Mouse (Mus musculus): ENCODE measurements around the gene Gm10320. TPM values are rescaled to one million over a fixed set of nuclear protein-coding genes. Genes with fewer than 3 reads are reported as not detected.

Gene Gm10320
- polyA plus RNA-seq, 1 experiment from 2014 or later = 1.4 TPM

DNA sequence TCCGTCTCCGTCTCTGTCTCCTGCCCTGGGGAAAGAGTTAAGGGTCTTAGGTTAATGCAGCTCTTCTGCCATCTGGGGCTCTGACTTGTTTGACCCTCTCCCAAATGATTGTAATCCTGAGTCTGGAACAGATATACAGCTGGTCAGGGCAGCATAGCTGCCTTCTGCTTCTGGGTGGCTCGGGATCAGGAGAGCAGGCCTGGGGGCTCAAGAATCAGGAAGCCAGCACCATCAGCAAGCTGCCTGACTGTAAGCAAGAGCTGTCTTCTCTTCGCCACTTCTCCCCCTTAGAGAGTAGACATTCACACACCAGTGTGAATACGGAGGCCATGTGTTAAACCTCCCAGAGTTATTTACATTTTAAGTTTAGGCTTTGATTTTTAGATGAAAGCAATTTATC is 25.9 kb upstream of the Gm10320 start:
- Histone ChIP-seq H3K9me3 (no peaks in the 10 kb centered on the region), H3K36me3 (no peaks in the 10 kb centered on the region), H3K4me3 (no peak overlapping the region), H3K4me1 (replicated peaks) (peaks cover 22% of the 10 kb centered on the region), H3K27me3 (ENCODE audit: insufficient read depth, poor library complexity, severe bottlenecking) (peaks cover 35% of the 10 kb centered on the region), H3K27ac (0 out of 2 replicates have a peak overlapping the region, but pooled peaks have one; percentile 3)
- DNase-seq (ENCODE audit: low spot score) = no peak
- 50% methylated on average over 5 of the region's 5 CpGs for WGBS

DNA sequence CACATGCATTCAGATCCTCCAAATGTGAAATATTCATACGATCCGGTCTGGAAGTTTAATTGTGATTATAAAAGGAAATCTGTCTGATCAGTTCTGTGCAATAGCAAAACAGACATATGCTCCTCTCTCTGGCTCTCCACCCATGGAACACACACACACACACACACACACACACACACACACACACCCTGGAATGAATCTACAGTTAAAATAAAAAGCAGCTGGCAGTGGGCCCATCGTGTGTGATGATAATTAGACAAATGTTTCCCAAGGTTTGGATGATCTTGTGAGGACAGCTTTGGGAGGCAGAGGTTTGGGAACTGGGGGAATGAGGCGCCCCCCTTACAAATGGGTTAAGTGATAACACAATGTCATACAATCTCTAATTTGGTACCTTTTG is 25.2 kb upstream of the Gm10320 start:
- 85% methylated on average over 4 of the region's 4 CpGs for WGBS

DNA sequence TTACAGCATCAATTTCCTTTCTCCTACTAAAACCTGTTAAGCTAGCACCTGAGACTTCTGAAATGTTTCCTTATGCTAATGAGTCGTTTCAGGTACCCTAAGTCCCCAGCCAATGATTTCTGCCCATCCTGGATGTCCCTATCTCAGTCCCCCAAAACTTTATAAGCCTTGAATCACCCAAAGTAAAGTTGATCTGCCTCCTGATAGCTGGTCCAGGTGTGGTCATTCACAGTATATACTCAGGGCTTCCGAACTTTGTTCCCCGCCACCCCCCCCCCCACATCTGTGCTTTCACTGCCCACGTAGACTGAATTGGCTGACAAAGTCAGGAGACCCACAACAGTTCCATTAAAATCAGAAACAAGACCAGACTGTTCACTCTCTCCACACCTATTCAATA is 20.3 kb upstream of the Gm10320 start:
- DNase-seq (ENCODE audit: low spot score) = no peak
- Histone ChIP-seq H3K27ac (no peak overlapping the region), H3K4me1 (replicated peaks) (peaks cover 10% of the 10 kb centered on the region), H3K9me3 (no peaks in the 10 kb centered on the region), H3K4me3 (no peak overlapping the region), H3K27me3 (ENCODE audit: insufficient read depth, poor library complexity, severe bottlenecking) (peaks cover 49% of the 10 kb centered on the region), H3K36me3 (no peaks in the 10 kb centered on the region)
- WGBS = 83% methylated on average over 4 of the region's 4 CpGs

More for the DNA sequence above, 25.2 kb upstream of the Gm10320 start:
- no peaks in the 10 kb centered on the region for H3K36me3 ChIP-seq
- no peak for DNase-seq (ENCODE audit: low spot score)
- no peak overlapping the region for H3K27ac ChIP-seq
- peaks cover 35% of the 10 kb centered on the region for H3K27me3 ChIP-seq (ENCODE audit: insufficient read depth, poor library complexity, severe bottlenecking)
- H3K4me1 ChIP-seq (replicated peaks) = peaks cover 22% of the 10 kb centered on the region
- no peaks in the 10 kb centered on the region for H3K9me3 ChIP-seq
- H3K4me3 ChIP-seq = no peak overlapping the region

DNA sequence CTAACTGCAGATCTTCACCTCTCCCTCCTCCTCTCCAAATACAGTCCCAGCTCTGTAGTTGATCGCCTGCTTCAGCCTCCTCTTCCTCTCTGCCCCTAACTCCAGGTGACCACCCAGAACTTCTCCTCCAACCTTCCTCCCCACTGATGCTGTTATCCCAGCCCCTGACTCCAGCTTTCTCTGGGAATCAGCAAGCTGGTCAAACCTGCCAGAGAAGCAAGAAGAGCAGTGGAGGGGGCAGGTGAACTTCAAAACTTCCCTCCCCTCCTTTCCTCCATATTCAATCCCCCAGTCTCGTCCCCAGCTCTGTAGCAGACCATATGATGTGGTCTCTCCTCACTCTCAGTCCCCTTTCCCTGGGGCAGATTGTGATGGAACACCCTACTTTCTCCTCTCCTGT is 15.9 kb upstream of the Gm10320 start:
- Histone ChIP-seq H3K4me3 (no peak overlapping the region), H3K27me3 (ENCODE audit: insufficient read depth, poor library complexity, severe bottlenecking) (peaks cover 78% of the 10 kb centered on the region), H3K27ac (no peak overlapping the region), H3K4me1 (replicated peaks) (peaks cover 35% of the 10 kb centered on the region), H3K36me3 (no peaks in the 10 kb centered on the region), H3K9me3 (no peaks in the 10 kb centered on the region)
- DNase-seq (ENCODE audit: low spot score) = no peak
- 64% methylated on average over 2 of the region's 2 CpGs for WGBS

DNA sequence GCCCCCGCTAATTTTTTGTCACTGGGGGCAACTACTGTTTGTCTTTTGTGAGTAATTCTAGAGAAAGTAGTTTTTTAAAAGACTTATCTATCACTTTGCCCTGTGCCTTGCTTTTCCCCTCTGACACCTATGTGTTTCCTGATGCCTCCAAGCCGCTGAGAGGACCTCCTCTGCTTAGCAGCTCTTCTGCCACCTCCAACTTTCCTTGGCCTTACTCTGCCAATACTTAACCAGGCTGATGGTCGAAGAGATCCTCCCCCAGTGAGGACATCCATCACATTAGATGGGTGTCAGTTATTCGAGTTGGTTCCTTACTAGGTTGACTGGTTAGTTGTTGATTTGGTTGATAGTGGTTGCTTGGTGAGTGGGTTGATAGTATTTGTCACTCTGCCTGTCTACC is 14.7 kb upstream of the Gm10320 start:
- Histone ChIP-seq H3K4me3 (no peak overlapping the region), H3K4me1 (replicated peaks) (peaks cover 46% of the 10 kb centered on the region), H3K9me3 (no peaks in the 10 kb centered on the region), H3K27ac (no peak overlapping the region), H3K27me3 (ENCODE audit: insufficient read depth, poor library complexity, severe bottlenecking) (peaks cover 89% of the 10 kb centered on the region), H3K36me3 (no peaks in the 10 kb centered on the region)
- WGBS = 16% methylated on average over 4 of the region's 4 CpGs
- DNase-seq (ENCODE audit: low spot score) = no peak

DNA sequence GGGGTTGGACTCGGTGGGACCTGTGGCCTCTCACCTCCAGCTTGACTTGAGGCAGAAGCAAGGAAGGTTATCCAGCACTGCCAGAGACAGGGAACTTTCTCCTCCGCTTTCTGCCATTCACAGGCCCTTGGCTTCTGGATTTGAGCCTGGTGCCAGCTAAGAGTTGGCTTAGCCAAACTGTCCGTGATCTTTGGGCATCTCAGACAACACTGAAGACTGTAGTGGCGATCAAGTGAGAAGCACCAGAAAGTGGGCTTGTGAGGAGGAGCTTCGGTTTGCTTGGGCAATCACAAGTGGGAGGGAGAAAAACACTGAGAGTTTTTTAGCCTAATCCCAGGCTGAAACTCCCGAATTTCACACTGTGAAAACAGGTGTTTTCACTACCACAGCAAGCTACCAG is 14.2 kb upstream of the Gm10320 start:
- no peak for DNase-seq (ENCODE audit: low spot score)
- Histone ChIP-seq H3K4me3 (no peak overlapping the region), H3K27ac (no peak overlapping the region), H3K27me3 (ENCODE audit: insufficient read depth, poor library complexity, severe bottlenecking) (peaks cover 95% of the 10 kb centered on the region), H3K36me3 (no peaks in the 10 kb centered on the region), H3K9me3 (no peaks in the 10 kb centered on the region), H3K4me1 (replicated peaks) (peaks cover 49% of the 10 kb centered on the region)
- WGBS = 9% methylated on average over 6 of the region's 6 CpGs

DNA sequence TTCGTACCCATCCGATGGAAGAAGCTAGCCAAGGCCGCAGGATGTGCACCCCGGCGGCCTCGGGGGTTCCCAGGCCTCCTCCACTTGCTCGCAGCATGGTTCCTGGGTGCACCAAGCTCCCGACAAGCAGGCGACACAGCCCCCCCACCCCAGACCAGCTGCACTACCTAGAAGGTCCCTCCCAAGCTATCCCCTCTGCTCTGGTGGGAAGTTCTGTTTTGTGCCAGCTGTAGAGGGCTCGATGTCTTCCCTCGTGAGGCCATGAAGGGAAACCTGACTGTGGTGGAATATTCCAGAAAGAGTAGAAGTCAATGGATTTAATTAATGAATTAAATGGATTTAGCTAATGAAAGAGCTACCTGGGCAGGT is 13.7 kb upstream of the Gm10320 start:
- H3K4me1 ChIP-seq (replicated peaks) = peaks cover 51% of the 10 kb centered on the region
- peak; percentile 45 for DNase-seq (ENCODE audit: low spot score)
- 6% methylated on average over 11 of the region's 11 CpGs for WGBS
- peak overlapping the region; percentile 59 for H3K27ac ChIP-seq
- H3K4me3 ChIP-seq = peak overlapping the region; percentile 57; the same call in 1 of the 2 replicates
- H3K36me3 ChIP-seq = no peaks in the 10 kb centered on the region
- peaks cover 99% of the 10 kb centered on the region for H3K27me3 ChIP-seq (ENCODE audit: insufficient read depth, poor library complexity, severe bottlenecking)
- H3K9me3 ChIP-seq = no peaks in the 10 kb centered on the region

DNA sequence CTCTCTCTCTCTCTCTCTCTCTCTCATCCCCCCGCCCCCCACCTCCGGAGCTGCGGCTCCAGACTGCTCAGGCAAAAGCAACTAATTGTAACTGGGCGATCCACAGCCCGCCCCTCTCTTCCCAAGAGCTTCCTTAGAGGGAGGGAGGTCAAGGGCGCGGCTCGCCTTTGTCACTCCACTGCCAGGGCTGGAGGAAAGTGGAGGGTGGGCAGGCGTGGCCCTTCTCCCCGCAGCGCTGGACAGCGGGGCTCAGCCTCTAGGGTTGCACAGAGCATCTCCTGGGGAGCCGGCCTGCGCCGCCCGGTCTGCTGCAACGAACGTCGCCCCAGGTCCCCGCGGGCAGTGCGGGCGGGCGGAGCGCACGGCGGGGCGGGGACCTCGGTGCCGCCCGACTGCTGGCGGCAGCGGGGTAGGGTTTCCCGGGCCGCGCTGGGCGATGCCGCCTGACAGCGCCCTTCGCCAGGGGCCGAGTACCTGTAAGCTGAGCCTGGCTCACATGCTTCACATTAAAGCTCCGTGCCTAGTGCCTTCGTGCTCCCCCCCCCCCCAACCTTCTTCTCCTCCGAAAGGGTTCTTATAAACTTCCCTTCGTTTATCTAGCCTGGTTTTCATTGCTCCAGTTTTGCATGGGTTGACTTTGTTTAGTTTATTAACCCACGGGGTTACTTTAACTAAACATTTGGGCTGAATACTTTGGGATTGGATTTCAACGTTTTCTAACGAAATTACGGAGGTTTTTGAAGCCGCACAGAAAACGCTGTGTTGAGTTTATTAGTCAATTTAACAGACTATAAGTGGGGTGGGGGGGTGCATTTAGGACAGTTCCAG is 13.1 kb upstream of the Gm10320 start:
- peak overlapping the region; percentile 57 for H3K4me3 ChIP-seq
- DNase-seq (ENCODE audit: low spot score) = peak; percentile 84
- H3K9me3 ChIP-seq = no peaks in the 10 kb centered on the region
- H3K27me3 ChIP-seq (ENCODE audit: insufficient read depth, poor library complexity, severe bottlenecking) = peaks cover 100% of the 10 kb centered on the region
- H3K4me1 ChIP-seq (replicated peaks) = peaks cover 51% of the 10 kb centered on the region
- under 1% methylated on average over 51 of the region's 51 CpGs for WGBS
- no peaks in the 10 kb centered on the region for H3K36me3 ChIP-seq
- peak overlapping the region; percentile 82 for H3K27ac ChIP-seq

DNA sequence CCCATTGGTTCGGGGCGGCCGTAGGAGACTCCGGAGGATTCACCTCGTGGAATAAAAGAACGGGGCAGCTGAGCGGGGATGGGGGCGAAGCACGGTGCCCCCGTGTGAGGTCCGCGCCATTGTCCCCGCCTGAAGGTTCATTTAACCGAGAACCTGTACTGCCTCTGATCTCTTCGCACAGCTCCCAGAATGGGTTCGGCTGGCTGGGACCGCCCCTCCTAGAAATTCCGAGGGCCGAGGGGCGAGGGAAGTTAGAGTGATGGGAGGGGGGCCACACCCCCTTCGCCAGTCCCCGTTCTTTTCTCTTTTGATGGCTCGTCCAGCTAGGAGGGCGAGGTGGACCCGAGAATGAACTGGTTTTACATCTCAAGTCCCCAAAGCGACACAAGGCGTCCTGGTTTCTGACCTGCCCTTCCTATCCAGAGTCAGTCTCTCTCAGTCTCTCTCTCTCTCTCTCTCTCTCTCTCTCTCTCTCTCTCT is 12.4 kb upstream of the Gm10320 start:
- H3K27me3 ChIP-seq (ENCODE audit: insufficient read depth, poor library complexity, severe bottlenecking) = peaks cover 100% of the 10 kb centered on the region
- peak overlapping the region; percentile 57 for H3K4me3 ChIP-seq
- WGBS = under 1% methylated on average over 27 of the region's 27 CpGs
- no peaks in the 10 kb centered on the region for H3K36me3 ChIP-seq
- peaks cover 51% of the 10 kb centered on the region for H3K4me1 ChIP-seq (replicated peaks)
- peak; percentile 80 for DNase-seq (ENCODE audit: low spot score)
- H3K27ac ChIP-seq = peak overlapping the region; percentile 82
- H3K9me3 ChIP-seq = no peaks in the 10 kb centered on the region

DNA sequence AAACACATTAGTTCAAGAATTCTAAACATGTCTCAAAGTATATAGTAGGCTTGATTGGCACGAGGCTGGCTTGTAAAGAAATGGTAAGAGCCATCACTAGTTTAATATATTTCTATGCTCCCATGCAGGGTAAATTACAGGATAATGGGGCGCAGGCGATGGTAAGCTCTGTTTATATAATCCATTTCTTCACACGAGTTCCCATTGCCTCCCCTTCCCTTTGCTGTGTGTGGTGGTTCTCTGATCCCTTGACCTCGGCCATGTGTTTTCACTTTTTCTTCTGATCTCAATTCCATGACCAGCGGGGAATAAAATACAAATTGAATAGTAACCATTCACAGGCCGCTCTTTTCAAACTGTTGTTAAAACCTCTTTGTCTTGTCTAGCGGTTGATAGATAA is 11.8 kb upstream of the Gm10320 start:
- Histone ChIP-seq H3K4me1 (replicated peaks) (peaks cover 51% of the 10 kb centered on the region), H3K27ac (peak overlapping the region; percentile 82), H3K4me3 (peak overlapping the region; percentile 57), H3K27me3 (ENCODE audit: insufficient read depth, poor library complexity, severe bottlenecking) (peaks cover 100% of the 10 kb centered on the region), H3K9me3 (no peaks in the 10 kb centered on the region), H3K36me3 (no peaks in the 10 kb centered on the region)
- DNase-seq (ENCODE audit: low spot score) = peak; percentile 71
- 0% methylated on average over 8 of the region's 8 CpGs for WGBS

DNA sequence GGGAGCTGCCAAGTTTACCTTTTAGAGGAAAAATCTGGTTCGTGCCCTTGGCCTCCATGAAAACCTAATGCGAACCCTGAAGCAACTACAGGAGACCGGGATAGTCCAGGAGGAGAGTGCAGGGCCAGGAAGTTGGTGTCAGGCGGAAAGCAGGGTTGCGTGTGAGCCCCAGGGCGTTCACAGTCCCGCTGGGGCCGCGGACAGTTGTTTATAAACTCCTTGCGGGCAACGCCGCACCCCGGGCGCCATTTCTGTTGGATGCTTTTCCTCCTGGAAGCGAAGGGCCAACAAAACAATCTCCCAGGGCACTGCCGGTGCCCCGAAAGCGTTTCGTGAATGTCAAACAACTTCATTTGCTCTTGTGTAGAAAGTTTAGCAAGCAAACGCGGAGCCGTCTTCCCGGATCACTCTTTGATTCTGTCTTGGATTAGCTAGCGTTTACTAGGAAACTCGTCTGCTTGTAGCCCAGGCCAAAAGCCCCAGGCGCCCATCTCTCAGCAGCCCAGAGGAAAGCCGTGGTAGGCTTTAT is 11.1 kb upstream of the Gm10320 start:
- DNase-seq (ENCODE audit: low spot score) = peak; percentile 71

DNA sequence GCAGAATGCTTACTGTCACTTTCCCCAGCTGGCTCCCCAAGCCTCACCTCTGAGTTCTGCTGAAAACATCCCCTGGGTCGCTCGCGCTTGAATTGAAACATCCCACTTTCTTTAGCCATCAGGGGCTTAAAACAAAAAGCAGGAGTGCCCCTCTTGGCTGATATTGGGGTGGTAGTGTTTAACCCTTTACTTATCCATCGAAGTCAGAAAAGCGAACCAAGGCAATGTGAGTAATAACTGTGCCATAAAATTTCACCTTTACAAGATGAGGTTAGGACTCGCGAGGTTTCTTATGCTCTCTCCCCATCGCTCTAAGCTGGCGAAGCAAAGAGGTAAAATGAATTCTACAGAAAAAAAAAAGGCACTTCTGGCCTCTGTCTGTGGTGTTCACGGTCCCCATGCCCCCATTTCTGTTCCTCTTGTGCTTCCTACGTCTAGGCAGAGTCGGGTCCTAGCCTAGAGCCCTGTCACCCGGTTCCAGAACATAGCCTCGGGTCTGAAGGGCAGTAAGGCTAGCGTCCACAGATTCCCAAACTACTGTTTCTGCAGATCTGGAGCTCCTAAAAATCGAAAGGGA is 10.5 kb upstream of the Gm10320 start:
- H3K27me3 ChIP-seq (ENCODE audit: insufficient read depth, poor library complexity, severe bottlenecking) = peaks cover 100% of the 10 kb centered on the region
- under 1% methylated on average over 16 of the region's 16 CpGs for WGBS
- DNase-seq (ENCODE audit: low spot score) = peak; percentile 40
- H3K36me3 ChIP-seq = no peaks in the 10 kb centered on the region
- no peaks in the 10 kb centered on the region for H3K9me3 ChIP-seq
- peaks cover 58% of the 10 kb centered on the region for H3K4me1 ChIP-seq (replicated peaks)
- peak overlapping the region; percentile 57 for H3K4me3 ChIP-seq
- H3K27ac ChIP-seq = peak overlapping the region; percentile 65

More for the DNA sequence above, 11.1 kb upstream of the Gm10320 start:
- peaks cover 100% of the 10 kb centered on the region for H3K27me3 ChIP-seq (ENCODE audit: insufficient read depth, poor library complexity, severe bottlenecking)
- peak overlapping the region; percentile 57 for H3K4me3 ChIP-seq
- H3K27ac ChIP-seq = peak overlapping the region; percentile 65
- H3K9me3 ChIP-seq = no peaks in the 10 kb centered on the region
- WGBS = under 1% methylated on average over 27 of the region's 27 CpGs
- peaks cover 52% of the 10 kb centered on the region for H3K4me1 ChIP-seq (replicated peaks)
- H3K36me3 ChIP-seq = no peaks in the 10 kb centered on the region

DNA sequence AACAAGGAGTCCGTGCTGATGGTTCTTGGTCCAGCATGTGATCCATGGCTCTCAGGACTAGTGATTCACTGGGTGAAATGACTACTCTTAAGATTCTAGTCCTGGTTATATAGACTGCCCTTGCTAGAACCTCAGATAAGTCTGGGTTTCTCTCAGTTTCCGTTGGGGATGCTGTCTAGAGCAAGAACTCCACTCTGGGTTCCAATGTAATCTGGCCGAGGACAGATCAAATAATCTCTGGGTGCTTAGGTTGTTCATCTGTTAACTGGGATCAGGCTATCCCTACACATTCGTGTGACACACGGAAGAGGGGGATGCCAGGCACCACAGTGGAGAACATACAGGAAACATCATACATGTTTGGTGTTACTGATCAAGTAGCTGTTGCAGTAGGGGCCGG is 9.5 kb upstream of the Gm10320 start:
- no peaks in the 10 kb centered on the region for H3K36me3 ChIP-seq
- H3K4me3 ChIP-seq = no peak overlapping the region
- no peak for DNase-seq (ENCODE audit: low spot score)
- peaks cover 97% of the 10 kb centered on the region for H3K27me3 ChIP-seq (ENCODE audit: insufficient read depth, poor library complexity, severe bottlenecking)
- 6% methylated on average over 6 of the region's 6 CpGs for WGBS
- H3K4me1 ChIP-seq (replicated peaks) = peaks cover 65% of the 10 kb centered on the region
- H3K27ac ChIP-seq = no peak overlapping the region
- no peaks in the 10 kb centered on the region for H3K9me3 ChIP-seq
